Mouse (Mus musculus) natural killer cell, adult 2 months (primary cell): ENCODE results near the gene Ube2h.

Experiments
- DNase-seq, 2 experiments: peaks; one replicate each; pipeline ENCODE4 v3.0.0; 2022; ENCODE audit warnings: low spot score in 2 of 2

Ube2h gene

DNA sequence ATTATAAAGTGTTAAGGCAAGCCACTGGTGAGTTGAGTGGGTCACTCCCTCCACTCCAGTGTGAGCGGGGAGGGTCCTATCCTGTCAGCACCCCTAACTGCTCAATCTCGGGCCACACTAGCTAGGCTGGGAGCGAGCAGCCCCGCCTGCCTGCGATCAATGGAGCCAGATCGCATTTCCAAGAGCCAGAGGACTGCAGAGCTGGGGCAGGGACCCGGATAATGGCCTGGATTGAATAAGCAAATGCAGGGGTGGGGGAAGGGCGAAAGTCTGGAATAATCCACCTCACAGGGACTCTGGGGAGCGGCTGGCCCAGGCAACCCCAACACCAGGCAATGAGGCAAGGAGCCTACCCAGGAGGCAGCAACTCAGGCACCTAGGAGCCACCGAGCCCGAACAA, 137.1 kb downstream of the Ube2h start:
- no peak for DNase-seq

DNA sequence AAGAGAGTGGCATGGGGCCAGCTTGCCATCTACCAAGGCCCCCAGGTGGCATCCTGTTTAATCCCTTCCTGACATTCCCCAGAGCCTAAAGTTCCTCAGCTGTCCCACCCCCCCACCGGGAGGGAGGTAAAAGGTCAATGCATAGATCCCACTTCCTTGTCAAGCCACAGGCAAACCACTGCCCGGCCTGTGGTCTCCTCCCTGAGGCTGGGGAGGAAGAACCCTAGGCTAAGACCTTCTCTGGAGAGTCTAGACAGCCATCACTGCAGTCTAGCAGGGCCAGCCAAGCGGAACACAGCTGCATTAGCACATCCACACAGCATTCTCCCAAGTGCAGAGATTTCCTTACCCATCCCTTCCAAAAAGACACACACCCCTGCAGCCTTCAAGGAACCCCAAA, 138.0 kb downstream of the Ube2h start:
- DNase-seq = no peak

DNA sequence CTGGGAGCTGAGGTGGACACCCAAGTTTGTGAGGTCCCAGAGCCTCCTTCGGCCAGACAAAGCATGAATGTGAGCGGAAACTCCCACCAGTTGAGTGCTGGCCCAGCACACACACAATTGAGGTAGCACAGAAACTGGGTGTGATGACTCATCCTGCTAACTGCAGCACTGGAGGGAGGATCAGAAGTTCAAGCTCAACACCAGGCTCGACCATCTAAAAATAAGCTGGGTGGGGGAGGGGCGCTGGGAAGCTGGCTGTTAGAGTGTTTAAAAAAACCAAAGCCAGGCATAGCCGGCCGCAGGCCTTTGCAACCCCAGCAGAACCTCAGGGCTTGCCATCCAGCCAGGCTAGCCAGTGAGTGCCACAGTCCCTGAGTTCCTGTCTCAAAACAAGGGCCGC, 142.2 kb downstream of the Ube2h start:
- no peak for DNase-seq

DNA sequence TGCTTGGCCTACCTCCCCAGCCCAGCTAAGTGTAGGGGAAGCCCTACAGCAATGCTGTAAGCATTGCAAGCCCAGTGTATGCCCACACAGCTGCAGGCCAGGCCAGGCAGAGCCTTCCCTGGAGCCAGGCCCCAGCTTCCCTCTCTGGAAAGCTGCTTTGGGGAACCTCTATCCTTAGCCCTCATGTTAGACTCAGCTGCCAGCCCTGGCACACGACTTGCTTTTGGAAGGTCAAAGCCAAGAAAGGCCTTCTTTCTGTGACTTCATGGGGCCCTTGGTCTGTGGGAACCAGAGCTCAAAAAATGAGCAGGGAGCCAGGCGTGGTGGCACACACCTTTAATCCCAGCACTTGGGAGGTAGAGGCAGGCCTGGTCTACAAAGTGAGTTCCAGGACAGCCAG, 142.7 kb downstream of the Ube2h start:
- no peak for DNase-seq
